Mouse (Mus musculus) forebrain, postnatal 0 days (tissue): ENCODE results near the gene Ccdc57. TPM values are rescaled to one million over a fixed set of nuclear protein-coding genes. Genes with fewer than 3 reads are reported as not detected.

Experiments used
- ATAC-seq: fragments of 200-750 bp; cut with Nextera tagmentation; 2 replicates; pipeline ENCODE4 v1.8.0; 2017; ENCODE audit warnings: mild to moderate bottlenecking, moderate library complexity
- DNase-seq: peaks from one replicate; pipeline ENCODE4 v3.0.0-alpha.2; 2015
- H3K27ac ChIP-seq: fragments of 300-500 bp; sonication (generic); 2 replicates; pipeline ENCODE4 v1.5.1; 2014; ENCODE audit warnings: low read depth, mild to moderate bottlenecking, antibody characterized with exemption, low read length, moderate library complexity, mixed read lengths
- H3K27me3 ChIP-seq: fragments of 300-500 bp; sonication (generic); 2 replicates; pipeline ENCODE4 v1.6.1; 2014; ENCODE audit warnings: mild to moderate bottlenecking, low read length, mixed read lengths; ENCODE audit not compliant: insufficient read depth
- H3K36me3 ChIP-seq: fragments of 300-500 bp; sonication (generic); 2 replicates; pipeline ENCODE4 v1.6.1; 2014; ENCODE audit warnings: mild to moderate bottlenecking, moderate library complexity; ENCODE audit not compliant: insufficient read depth
- H3K4me1 ChIP-seq: fragments of 300-500 bp; sonication (generic); 2 replicates; pipeline ENCODE4 v1.6.1; 2014; ENCODE audit warnings: antibody characterized with exemption; ENCODE audit not compliant: insufficient read depth
- H3K4me2 ChIP-seq: fragments of 300-500 bp; sonication (generic); 2 replicates; pipeline ENCODE4 v1.6.1; 2014; ENCODE audit warnings: low read depth, mild to moderate bottlenecking, moderate library complexity
- H3K4me3 ChIP-seq: fragments of 300-500 bp; sonication (generic); 2 replicates; pipeline ENCODE4 v1.5.1; 2014; ENCODE audit warnings: low read depth, low read length, mixed read lengths
- H3K9ac ChIP-seq: fragments of 300-500 bp; sonication (generic); 2 replicates; pipeline ENCODE4 v1.6.1; 2014; ENCODE audit warnings: mild to moderate bottlenecking
- H3K9me3 ChIP-seq: fragments of 300-500 bp; sonication (generic); 2 replicates; pipeline ENCODE4 v1.6.1; 2016; ENCODE audit warnings: low read length
- CTCF ChIP-seq: sonication (generic); IDR thresholded peaks from 2 replicates; pipeline ENCODE4 v1.5.1; 2016; ENCODE audit warnings: antibody characterized with exemption, control low read depth, low read depth
- WGBS: fragments of 180-500 bp; shearing (Covaris S2); extraction: QIAGEN DNeasy Blood & Tissue Kit; methylation state at CpG from one replicate; pipeline ENCODE4 v1.1.7; 2014; 5-methylcytosine and 5-hydroxymethylcytosine counted together
- polyA plus RNA-seq: library from polyadenylated mRNA; unstranded; fragments of >200 nt; fragmentation: Nextera tagmentation; extraction: Ambion mirVana; gene quantifications from 2 replicates; pipeline ENCODE4 v1.2.1, GENCODE M21; 2015
- total RNA-seq: library from RNA; depleted of rRNA; stranded (reverse); fragments of >200 nt; gene quantifications from 2 replicates; pipeline ENCODE4 v1.2.3, GENCODE M21; 2014

The Ccdc57 gene
- total and polyA plus RNA-seq, 2 experiments from 2014 or later = 6.9 to 11.6 TPM

- Histone ChIP-seq H3K4me3 (peak overlapping the region; percentile 42), H3K4me2 (peak overlapping the region; percentile 55), H3K9me3 (no peaks in the 10 kb centered on the region), H3K36me3 (no peaks in the 10 kb centered on the region; the same call in 1 of the 2 replicates), H3K9ac (peak overlapping the region; percentile 26; the same call in 1 of the 2 replicates), H3K4me1 (no peaks in the 10 kb centered on the region), H3K27me3 (peaks cover 18% of the 10 kb centered on the region), H3K27ac (no peak overlapping the region)
- no peak for TF ChIP-seq CTCF
- ATAC-seq = peak; percentile 28
- 18% methylated on average over 8 of the region's 8 CpGs for WGBS
- DNase-seq = no peak
Measured at GRCm38 (mm10) chr11:120951237-120951636, 18.6 kb upstream of the Ccdc57 start.

- 3% methylated on average over 39 of the region's 39 CpGs for WGBS
- no peaks in the 10 kb centered on the region for H3K36me3 ChIP-seq
- ATAC-seq = peak; percentile 81
- no peaks in the 10 kb centered on the region for H3K4me1 ChIP-seq
- peak overlapping the region; percentile 42 for H3K4me3 ChIP-seq
- no peak overlapping the region for H3K27ac ChIP-seq
- H3K4me2 ChIP-seq = peak overlapping the region; percentile 55
- TF ChIP-seq CTCF = peak; percentile 16; the same call in 1 of the 2 replicates
- peaks cover 18% of the 10 kb centered on the region for H3K27me3 ChIP-seq
- peak overlapping the region; percentile 26; the same call in 1 of the 2 replicates for H3K9ac ChIP-seq
- no peaks in the 10 kb centered on the region for H3K9me3 ChIP-seq
- peak; percentile 67 for DNase-seq
Measured at GRCm38 (mm10) chr11:120950281-120951202, 17.9 kb upstream of the Ccdc57 start.

GRCm38 (mm10) chr11:120949863-120950262 lies 17.2 kb upstream of the Ccdc57 start:
- ATAC-seq (no peak), DNase-seq (no peak)
- WGBS = 21% methylated on average over 10 of the region's 10 CpGs
- Histone ChIP-seq H3K9me3 (no peaks in the 10 kb centered on the region), H3K36me3 (no peaks in the 10 kb centered on the region), H3K4me2 (peak overlapping the region; percentile 55), H3K4me1 (no peaks in the 10 kb centered on the region), H3K27ac (no peak overlapping the region), H3K27me3 (peaks cover 18% of the 10 kb centered on the region), H3K9ac (no peak overlapping the region), H3K4me3 (0 out of 2 replicates have a peak overlapping the region, but pooled peaks have one; percentile 35)
- no peak for TF ChIP-seq CTCF

GRCm38 (mm10) chr11:120948861-120949851 lies 16.5 kb upstream of the Ccdc57 start:
- Histone ChIP-seq H3K36me3 (no peaks in the 10 kb centered on the region), H3K4me3 (peak overlapping the region; percentile 35), H3K4me1 (no peaks in the 10 kb centered on the region), H3K9me3 (no peaks in the 10 kb centered on the region), H3K9ac (peak overlapping the region; percentile 18), H3K27me3 (peaks cover 18% of the 10 kb centered on the region), H3K4me2 (peak overlapping the region; percentile 50), H3K27ac (no peak overlapping the region)
- 4% methylated on average over 71 of the region's 75 CpGs for WGBS
- DNase-seq (no peak), ATAC-seq (peak; percentile 25)
- TF ChIP-seq CTCF = no peak

- peak within 1 kb of the TSS; percentile 50 for H3K4me2 ChIP-seq
- DNase-seq (no peak), ATAC-seq (no peak)
- H3K4me1 ChIP-seq = no peaks in the 10 kb centered on the region
- peak within 1 kb of the TSS; percentile 18 for H3K9ac ChIP-seq
- H3K4me3 ChIP-seq = peak within 1 kb of the TSS; percentile 35
- 39% methylated on average over 12 of the region's 12 CpGs for WGBS
- no peaks in the 10 kb centered on the region for H3K36me3 ChIP-seq
- no peak for TF ChIP-seq CTCF
- H3K27ac ChIP-seq = no peak within 1 kb of the TSS
- no peaks in the 10 kb centered on the region for H3K9me3 ChIP-seq
- peaks cover 18% of the 10 kb centered on the region for H3K27me3 ChIP-seq
Measured at GRCm38 (mm10) chr11:120948328-120948727, 15.7 kb upstream of the Ccdc57 start, which contains the start of gene Slc16a3. Gene Slc16a3, plus strand, starts transcription at chr11:120948480.

- DNase-seq (no peak), ATAC-seq (no peak)
- Histone ChIP-seq H3K27me3 (peaks cover 18% of the 10 kb centered on the region), H3K9me3 (no peaks in the 10 kb centered on the region), H3K4me2 (no peak overlapping the region), H3K27ac (no peak overlapping the region), H3K9ac (no peak overlapping the region), H3K4me3 (no peak overlapping the region), H3K36me3 (no peaks in the 10 kb centered on the region), H3K4me1 (no peaks in the 10 kb centered on the region)
- 92% methylated on average over 5 of the region's 5 CpGs for WGBS
- TF ChIP-seq CTCF = no peak
Measured at GRCm38 (mm10) chr11:120945926-120946325, 13.3 kb upstream of the Ccdc57 start.
